Mouse (Mus musculus) hindbrain, embryonic 13.5 days (tissue): ENCODE measurements around the gene Nsmf. TPM values are rescaled to one million over a fixed set of nuclear protein-coding genes. Genes with fewer than 3 reads are reported as not detected.

Experiments
- ATAC-seq: fragments of 200-750 bp; cut with Nextera tagmentation; 2 replicates; pipeline ENCODE4 v1.8.0; 2017; ENCODE audit warnings: moderate TSS enrichment; ENCODE audit not compliant: low FRiP score
- H3K27ac ChIP-seq: fragments of 300-500 bp; sonication (generic); 2 replicates; pipeline ENCODE4 v1.5.1; 2015; ENCODE audit warnings: inconsistent platforms, mild to moderate bottlenecking, moderate library complexity
- H3K27me3 ChIP-seq: fragments of 300-500 bp; sonication (generic); 2 replicates; pipeline ENCODE4 v1.6.1; 2015; ENCODE audit warnings: mild to moderate bottlenecking, inconsistent platforms
- H3K36me3 ChIP-seq: fragments of 300-500 bp; sonication (generic); 2 replicates; pipeline ENCODE4 v1.6.1; 2015; ENCODE audit warnings: mild to moderate bottlenecking, inconsistent platforms
- H3K4me1 ChIP-seq: fragments of 300-500 bp; sonication (generic); replicated peaks from 2 replicates; pipeline ENCODE4 v1.6.1; 2015; ENCODE audit warnings: inconsistent platforms
- H3K4me2 ChIP-seq: fragments of 300-500 bp; sonication (generic); 2 replicates; pipeline ENCODE4 v1.6.1; 2015; ENCODE audit warnings: inconsistent platforms, mild to moderate bottlenecking, moderate library complexity
- H3K4me3 ChIP-seq: fragments of 300-500 bp; sonication (generic); 2 replicates; pipeline ENCODE4 v1.5.1; 2015; ENCODE audit warnings: mild to moderate bottlenecking, inconsistent platforms
- H3K9ac ChIP-seq: fragments of 300-500 bp; sonication (generic); 2 replicates; pipeline ENCODE4 v1.6.1; 2015; ENCODE audit warnings: mild to moderate bottlenecking, inconsistent platforms
- H3K9me3 ChIP-seq: fragments of 300-500 bp; sonication (generic); 2 replicates; pipeline ENCODE4 v1.6.1; 2016; ENCODE audit warnings: inconsistent platforms
- WGBS: fragments of 180-500 bp; shearing (Covaris S2); methylation state at CpG from one replicate; pipeline ENCODE4 v1.1.7; 2015; 5-methylcytosine and 5-hydroxymethylcytosine counted together
- polyA plus RNA-seq: library from polyadenylated mRNA; unstranded; fragments of >200 nt; fragmentation: Nextera tagmentation; extraction: Ambion mirVana; gene quantifications from 2 replicates; pipeline ENCODE4 v1.2.1, GENCODE M21; 2015

Gene Nsmf
- 130 and 136 TPM in 2 replicates for polyA plus RNA-seq

GRCm38 (mm10) chr2:25054221-25055067 is at the start of gene Nsmf:
Nsmf (plus strand) TSS chr2:25054355.
- Histone ChIP-seq H3K9me3 (no peaks in the 10 kb centered on the region), H3K4me2 (peak within 1 kb of the TSS; percentile 89), H3K4me3 (peak within 1 kb of the TSS; percentile 84), H3K4me1 (peaks cover 20% of the 10 kb centered on the region), H3K27me3 (no peaks in the 10 kb centered on the region), H3K36me3 (peaks cover 35% of the 10 kb centered on the region), H3K27ac (peak within 1 kb of the TSS; percentile 74), H3K9ac (peak within 1 kb of the TSS; percentile 91)
- ATAC-seq = peak; percentile 88
- WGBS = 5% methylated on average over 47 of the region's 47 CpGs

GRCm38 (mm10) chr2:25006767-25007166 is 47.4 kb upstream of the Nsmf start:
- no peak overlapping the region for H3K4me3 ChIP-seq
- H3K4me2 ChIP-seq = no peak overlapping the region
- no peak overlapping the region for H3K9ac ChIP-seq
- no peaks in the 10 kb centered on the region for H3K9me3 ChIP-seq
- H3K27me3 ChIP-seq = no peaks in the 10 kb centered on the region
- 91% methylated on average over 1 of the region's 1 CpGs for WGBS
- H3K4me1 ChIP-seq = no peaks in the 10 kb centered on the region
- ATAC-seq = no peak
- H3K36me3 ChIP-seq = no peaks in the 10 kb centered on the region
- no peak overlapping the region for H3K27ac ChIP-seq

- ATAC-seq = no peak
- no peaks in the 10 kb centered on the region for H3K9me3 ChIP-seq
These were observed 45.9 kb upstream of the Nsmf start for GRCm38 (mm10) chr2:25008250-25008649.

GRCm38 (mm10) chr2:25022678-25023077 is 31.5 kb upstream of the Nsmf start:
- Histone ChIP-seq H3K27ac (no peak overlapping the region), H3K9me3 (no peaks in the 10 kb centered on the region), H3K4me1 (no peaks in the 10 kb centered on the region), H3K27me3 (no peaks in the 10 kb centered on the region), H3K4me3 (no peak overlapping the region), H3K9ac (no peak overlapping the region), H3K4me2 (no peak overlapping the region), H3K36me3 (no peaks in the 10 kb centered on the region)
- no peak for ATAC-seq
- 98% methylated on average over 1 of the region's 1 CpGs for WGBS

More at GRCm38 (mm10) chr2:25008250-25008649, 45.9 kb upstream of the Nsmf start:
- Histone ChIP-seq H3K27me3 (no peaks in the 10 kb centered on the region), H3K4me1 (no peaks in the 10 kb centered on the region), H3K4me3 (no peak overlapping the region), H3K27ac (no peak overlapping the region), H3K9ac (no peak overlapping the region), H3K36me3 (no peaks in the 10 kb centered on the region), H3K4me2 (no peak overlapping the region)

GRCm38 (mm10) chr2:25025109-25025508 is 29.0 kb upstream of the Nsmf start:
- 81% methylated on average over 1 of the region's 1 CpGs for WGBS
- ATAC-seq = no peak
- H3K4me3 ChIP-seq = no peak overlapping the region

GRCm38 (mm10) chr2:25034994-25035393 is 19.2 kb upstream of the Nsmf start:
- WGBS = 98% methylated on average over 4 of the region's 4 CpGs
- H3K9me3 ChIP-seq = no peaks in the 10 kb centered on the region
- H3K4me2 ChIP-seq = no peak overlapping the region
- no peaks in the 10 kb centered on the region for H3K4me1 ChIP-seq
- H3K4me3 ChIP-seq = no peak overlapping the region
- ATAC-seq = no peak
- H3K27ac ChIP-seq = no peak overlapping the region
- no peaks in the 10 kb centered on the region for H3K36me3 ChIP-seq
- no peak overlapping the region for H3K9ac ChIP-seq
- no peaks in the 10 kb centered on the region for H3K27me3 ChIP-seq

More at GRCm38 (mm10) chr2:25025109-25025508, 29.0 kb upstream of the Nsmf start:
- Histone ChIP-seq H3K9me3 (no peaks in the 10 kb centered on the region), H3K27ac (no peak overlapping the region), H3K36me3 (no peaks in the 10 kb centered on the region), H3K4me1 (no peaks in the 10 kb centered on the region), H3K4me2 (no peak overlapping the region), H3K9ac (no peak overlapping the region), H3K27me3 (no peaks in the 10 kb centered on the region)

- no peak overlapping the region for H3K9ac ChIP-seq
- no peaks in the 10 kb centered on the region for H3K27me3 ChIP-seq
- H3K27ac ChIP-seq = no peak overlapping the region
- no peaks in the 10 kb centered on the region for H3K9me3 ChIP-seq
- no peaks in the 10 kb centered on the region for H3K4me1 ChIP-seq
- no peaks in the 10 kb centered on the region for H3K36me3 ChIP-seq
- WGBS = 91% methylated on average over 5 of the region's 5 CpGs
- no peak overlapping the region for H3K4me2 ChIP-seq
- no peak overlapping the region for H3K4me3 ChIP-seq
- ATAC-seq = no peak
These were observed 14.1 kb upstream of the Nsmf start for GRCm38 (mm10) chr2:25040089-25040488.

- Histone ChIP-seq H3K4me2 (no peak overlapping the region), H3K4me1 (peaks cover 15% of the 10 kb centered on the region), H3K4me3 (no peak overlapping the region), H3K27me3 (no peaks in the 10 kb centered on the region), H3K9ac (no peak overlapping the region), H3K9me3 (no peaks in the 10 kb centered on the region), H3K27ac (no peak overlapping the region), H3K36me3 (peaks cover 2% of the 10 kb centered on the region)
- WGBS = 83% methylated on average over 7 of the region's 7 CpGs
- no peak for ATAC-seq
These were observed 3.2 kb upstream of the Nsmf start for GRCm38 (mm10) chr2:25050921-25051320.

GRCm38 (mm10) chr2:25051450-25051849 is 2.7 kb upstream of the Nsmf start:
- H3K27ac ChIP-seq = no peak overlapping the region
- H3K27me3 ChIP-seq = no peaks in the 10 kb centered on the region
- peaks cover 7% of the 10 kb centered on the region for H3K36me3 ChIP-seq
- H3K9me3 ChIP-seq = no peaks in the 10 kb centered on the region
- H3K4me2 ChIP-seq = no peak overlapping the region
- 82% methylated on average over 8 of the region's 8 CpGs for WGBS
- H3K4me3 ChIP-seq = no peak overlapping the region
- H3K9ac ChIP-seq = no peak overlapping the region
- H3K4me1 ChIP-seq = peaks cover 20% of the 10 kb centered on the region
- no peak for ATAC-seq

- H3K27ac ChIP-seq = no peak overlapping the region
These were observed 1.1 kb upstream of the Nsmf start for GRCm38 (mm10) chr2:25053101-25053500.

GRCm38 (mm10) chr2:25055068-25055405 is 882 bp downstream of the Nsmf start:
- peak overlapping the region; percentile 91 for H3K9ac ChIP-seq
- peak overlapping the region; percentile 74 for H3K27ac ChIP-seq
- H3K36me3 ChIP-seq = peaks cover 41% of the 10 kb centered on the region
- WGBS = 48% methylated on average over 2 of the region's 2 CpGs
- peak overlapping the region; percentile 89 for H3K4me2 ChIP-seq
- H3K27me3 ChIP-seq = no peaks in the 10 kb centered on the region
- peaks cover 20% of the 10 kb centered on the region for H3K4me1 ChIP-seq
- H3K9me3 ChIP-seq = no peaks in the 10 kb centered on the region
- peak; percentile 27 for ATAC-seq
- peak overlapping the region; percentile 84 for H3K4me3 ChIP-seq

More at GRCm38 (mm10) chr2:25053101-25053500, 1.1 kb upstream of the Nsmf start:
- H3K4me2 ChIP-seq = no peak overlapping the region
- 96% methylated on average over 6 of the region's 6 CpGs for WGBS
- ATAC-seq = no peak
- no peaks in the 10 kb centered on the region for H3K27me3 ChIP-seq
- H3K4me3 ChIP-seq = no peak overlapping the region
- peaks cover 21% of the 10 kb centered on the region for H3K36me3 ChIP-seq
- H3K4me1 ChIP-seq = peaks cover 20% of the 10 kb centered on the region
- no peaks in the 10 kb centered on the region for H3K9me3 ChIP-seq
- no peak overlapping the region for H3K9ac ChIP-seq

GRCm38 (mm10) chr2:25055409-25056155 is 1.4 kb downstream of the Nsmf start:
- Histone ChIP-seq H3K9me3 (no peaks in the 10 kb centered on the region), H3K36me3 (peaks cover 46% of the 10 kb centered on the region), H3K27ac (peak overlapping the region; percentile 74), H3K4me3 (peak overlapping the region; percentile 84), H3K4me2 (peak overlapping the region; percentile 89), H3K27me3 (no peaks in the 10 kb centered on the region), H3K9ac (peak overlapping the region; percentile 91), H3K4me1 (peaks cover 20% of the 10 kb centered on the region)
- ATAC-seq = no peak
- WGBS = 86% methylated on average over 21 of the region's 21 CpGs
